Mouse (Mus musculus) liver, embryonic 14.5 days (tissue): ENCODE data around the gene Abcd2. TPM values are rescaled to one million over a fixed set of nuclear protein-coding genes. Genes with fewer than 3 reads are reported as not detected.

Experiments used
- ATAC-seq: fragments of 200-750 bp; cut with Nextera tagmentation; 2 replicates; pipeline ENCODE4 v1.8.0; 2017; ENCODE audit warnings: moderate number of reproducible peaks, mild to moderate bottlenecking, moderate library complexity; ENCODE audit not compliant: insufficient read depth
- DNase-seq, 3 experiments: peaks; one replicate each; pipeline ENCODE4 v3.0.0-alpha.2; 2012 to 2013; ENCODE audit warnings: low read depth in 3 of 3, low spot score in 3 of 3
- H3K27ac ChIP-seq: fragments of 300-500 bp; sonication (generic); 2 replicates; pipeline ENCODE4 v1.5.1; 2014; ENCODE audit warnings: moderate library complexity, mild to moderate bottlenecking, control low read depth, inconsistent platforms
- H3K27me3 ChIP-seq: fragments of 300-500 bp; sonication (generic); 2 replicates; pipeline ENCODE4 v1.6.1; 2014; ENCODE audit warnings: mild to moderate bottlenecking, low read length, moderate library complexity; ENCODE audit not compliant: control insufficient read depth, insufficient read depth
- H3K36me3 ChIP-seq: fragments of 300-500 bp; sonication (generic); replicated peaks from 2 replicates; pipeline ENCODE4 v1.6.1; 2014; ENCODE audit warnings: low read depth; ENCODE audit not compliant: control insufficient read depth, insufficient read depth
- H3K4me1 ChIP-seq, 2 experiments: fragments of 200-500 bp in 1 of 2; fragments of 300-500 bp in 1 of 2; sonication (generic) in 1 of 2; replicated peaks; 2 replicates each; pipeline ENCODE4 v1.6.1; 2012 to 2014; ENCODE audit warnings: antibody characterized with exemption in 1 of 2, inconsistent platforms in 1 of 2, low read length in 1 of 2; ENCODE audit not compliant: control insufficient read depth in 2 of 2, insufficient read depth in 2 of 2
- H3K4me2 ChIP-seq: fragments of 300-500 bp; sonication (generic); 2 replicates; pipeline ENCODE4 v1.6.1; 2014; ENCODE audit warnings: low read depth, mild to moderate bottlenecking, control low read depth, moderate library complexity
- H3K4me3 ChIP-seq, 2 experiments: fragments of 200-500 bp in 1 of 2; fragments of 300-500 bp in 1 of 2; sonication (generic) in 1 of 2; 2 replicates each; pipeline ENCODE4 v1.5.1; 2012 to 2014; ENCODE audit warnings: low read depth in 2 of 2, low read length in 2 of 2, mild to moderate bottlenecking in 2 of 2, control low read depth in 1 of 2, inconsistent platforms in 1 of 2, moderate library complexity in 1 of 2; ENCODE audit not compliant: insufficient read depth in 1 of 2
- H3K9ac ChIP-seq: fragments of 300-500 bp; sonication (generic); replicated peaks from 2 replicates; pipeline ENCODE4 v1.6.1; 2014; ENCODE audit warnings: mild to moderate bottlenecking, control low read depth, moderate library complexity
- H3K9me3 ChIP-seq: fragments of 300-500 bp; sonication (generic); 2 replicates; pipeline ENCODE4 v1.6.1; 2016; ENCODE audit warnings: low read length, mixed read lengths; ENCODE audit not compliant: control insufficient read depth
- CTCF ChIP-seq: IDR thresholded peaks from 2 replicates; pipeline ENCODE4 v1.5.1; 2016; ENCODE audit warnings: antibody characterized with exemption, low read depth, control low read depth
- EP300 ChIP-seq: IDR thresholded peaks from 2 replicates; pipeline ENCODE4 v1.6.1; 2016; ENCODE audit warnings: antibody characterized with exemption, low read depth
- WGBS: fragments of 180-500 bp; shearing (Covaris S2); extraction: QIAGEN DNeasy Blood & Tissue Kit; methylation state at CpG from one replicate; pipeline ENCODE4 v1.1.7; 2014; ENCODE audit not compliant: insufficient replicate concordance; 5-methylcytosine and 5-hydroxymethylcytosine counted together
- polyA plus RNA-seq, 2 experiments: library from polyadenylated mRNA; depleted of rRNA in 1 of 2; stranded (reverse) in 1 of 2; unstranded in 1 of 2; fragments of >200 nt; fragmentation: Nextera tagmentation in 1 of 2; extraction: Ambion mirVana in 1 of 2; gene quantifications; 2 replicates each; pipeline versions ENCODE4 v1.2.1 to v1.2.3; 2012 to 2014

Gene Abcd2
- polyA plus RNA-seq, 2 experiments, result 1.1 to 2.5 TPM

GRCm38 (mm10) chr15:91096606-91097005 lies 95.0 kb downstream of the Abcd2 start:
- no peak overlapping the region for H3K4me3 ChIP-seq
- H3K9ac ChIP-seq, result no peak overlapping the region
- WGBS, result 65% methylated on average over 6 of the region's 6 CpGs
- DNase-seq (no peak), ATAC-seq (no peak)
- no peak overlapping the region for H3K4me2 ChIP-seq
- TF ChIP-seq EP300, result no peak
- TF ChIP-seq CTCF, result no peak
- no peak overlapping the region for H3K27ac ChIP-seq
- no peaks in the 10 kb centered on the region for H3K36me3 ChIP-seq
- no peaks in the 10 kb centered on the region for H3K9me3 ChIP-seq
- H3K27me3 ChIP-seq, result no peaks in the 10 kb centered on the region
- peaks cover 0 to 2% of the 10 kb centered on the region in 2 experiments; a peak in 1 of 4 replicates for H3K4me1 ChIP-seq

Other genes starting within 250 kb of the Abcd2 start
- gene Kif21a, start 141.9 kb downstream of the Abcd2 start, polyA plus RNA-seq (2012; rRNA removed), result 2.1 and 3.0 TPM in 2 replicates
- gene Kif21a, start 141.9 kb downstream of the Abcd2 start, polyA plus RNA-seq (2014; fragmentation: Nextera tagmentation; extraction: Ambion mirVana), result 1.8 and 1.9 TPM in 2 replicates
- 0.02 TPM in 1 of 2 replicates, not detected in the other for gene CN725425, start 7.7 kb upstream of the Abcd2 start, polyA plus RNA-seq (2012; rRNA removed)
- gene CN725425, start 7.7 kb upstream of the Abcd2 start, polyA plus RNA-seq (2014; fragmentation: Nextera tagmentation; extraction: Ambion mirVana), result 0.05 TPM in 1 of 2 replicates, not detected in the other